Mouse (Mus musculus): ENCODE measurements around the gene Zfp597.
A peak's percentile ranks its signal among the peaks of the same experiment; 100 is the strongest.

Zfp597 gene

GRCm38 (mm10) chr16:3884201-3885064 lies at the start of gene Zfp597, which contains the start of gene Gm20695:
Gene Zfp597, minus strand, starts transcription at chr16:3884561.
Gene Gm20695, plus strand, starts transcription at chr16:3884648.
- DNase-seq: peak; percentile 92

GRCm38 (mm10) chr16:3934091-3934490 lies 49.7 kb upstream of the Zfp597 start:
- DNase-seq: no peak

- DNase-seq: no peak
Measured at GRCm38 (mm10) chr16:3933536-3933935, 49.2 kb upstream of the Zfp597 start.

GRCm38 (mm10) chr16:3929151-3929550 lies 44.8 kb upstream of the Zfp597 start:
- DNase-seq: no peak

- DNase-seq: no peak
Measured at GRCm38 (mm10) chr16:3928582-3928981, 44.2 kb upstream of the Zfp597 start.

GRCm38 (mm10) chr16:3923966-3924365 lies 39.6 kb upstream of the Zfp597 start:
- no peak for DNase-seq

GRCm38 (mm10) chr16:3923515-3923914 lies 39.2 kb upstream of the Zfp597 start:
- no peak for DNase-seq

GRCm38 (mm10) chr16:3920756-3921155 lies 36.4 kb upstream of the Zfp597 start:
- no peak for DNase-seq

- no peak for DNase-seq
Measured at GRCm38 (mm10) chr16:3909118-3909517, 24.8 kb upstream of the Zfp597 start.

- DNase-seq: peak; percentile 92
Measured at GRCm38 (mm10) chr16:3908537-3909111, 24.3 kb upstream of the Zfp597 start, which contains the start of the genes 1700037C18Rik and Cluap1. Gene 1700037C18Rik, minus strand, starts transcription at chr16:3908689. Gene Cluap1, plus strand, starts transcription at chr16:3908801.

GRCm38 (mm10) chr16:3907471-3907870 lies 23.1 kb upstream of the Zfp597 start:
- no peak for DNase-seq

GRCm38 (mm10) chr16:3896553-3896952 lies 12.2 kb upstream of the Zfp597 start:
- no peak for DNase-seq

- no peak for DNase-seq
Measured at GRCm38 (mm10) chr16:3896046-3896445, 11.7 kb upstream of the Zfp597 start.

- no peak for DNase-seq
Measured at GRCm38 (mm10) chr16:3895173-3895792, 10.9 kb upstream of the Zfp597 start.

GRCm38 (mm10) chr16:3893739-3894138 lies 9.4 kb upstream of the Zfp597 start:
- DNase-seq: no peak

GRCm38 (mm10) chr16:3891621-3892295 lies 7.4 kb upstream of the Zfp597 start:
- DNase-seq: no peak

GRCm38 (mm10) chr16:3885065-3885670 lies 807 bp upstream of the Zfp597 start:
- DNase-seq: no peak

- no peak for DNase-seq
Measured at GRCm38 (mm10) chr16:3876346-3876745, 8.0 kb downstream of the Zfp597 start.

GRCm38 (mm10) chr16:3872216-3873047 lies 11.9 kb downstream of the Zfp597 start, which contains the start of gene Naa60:
Gene Naa60, plus strand, starts transcription at chr16:3872375.
- DNase-seq: peak; percentile 89

- no peak for DNase-seq
Measured at GRCm38 (mm10) chr16:3871815-3872214, 12.5 kb downstream of the Zfp597 start.

- no peak for DNase-seq
Measured at GRCm38 (mm10) chr16:3859254-3859653, 25.1 kb downstream of the Zfp597 start.

- DNase-seq: no peak
Measured at GRCm38 (mm10) chr16:3855776-3856175, 28.6 kb downstream of the Zfp597 start.
